Mouse (Mus musculus) frontal cortex, adult 2 months (tissue): ENCODE results near the gene Upk1b. TPM values are rescaled to one million over a fixed set of nuclear protein-coding genes. Genes with fewer than 3 reads are reported as not detected.

Experiments
- DNase-seq, 2 experiments: peaks; one replicate each; pipeline ENCODE4 v3.0.0; 2022; ENCODE audit warnings: low spot score in 1 of 2; ENCODE audit errors: extremely low spot score in 1 of 2
- polyA plus RNA-seq: library from polyadenylated mRNA; depleted of rRNA; stranded (reverse); fragments of >200 nt; gene quantifications from 2 replicates; pipeline ENCODE4 v1.2.3, GENCODE M21; 2012

Gene Upk1b
- polyA plus RNA-seq, 1 experiment: 2.9 TPM

GRCm38 (mm10) chr16:38763508-38763907 lies 36.6 kb downstream of the Upk1b start:
- DNase-seq: no peak

- no peak for DNase-seq
These were observed 37.7 kb downstream of the Upk1b start for GRCm38 (mm10) chr16:38762401-38762800.

- DNase-seq: no peak
These were observed 38.2 kb downstream of the Upk1b start for GRCm38 (mm10) chr16:38761972-38762371.

GRCm38 (mm10) chr16:38760834-38761375 lies 39.2 kb downstream of the Upk1b start:
- no peak for DNase-seq

GRCm38 (mm10) chr16:38760239-38760638 lies 39.9 kb downstream of the Upk1b start:
- no peak for DNase-seq

- no peak for DNase-seq
These were observed 41.8 kb downstream of the Upk1b start for GRCm38 (mm10) chr16:38758104-38758861.

- DNase-seq: no peak
These were observed 42.5 kb downstream of the Upk1b start for GRCm38 (mm10) chr16:38757626-38758025.

GRCm38 (mm10) chr16:38756572-38756971 lies 43.6 kb downstream of the Upk1b start:
- DNase-seq: no peak

- no peak for DNase-seq
These were observed 44.0 kb downstream of the Upk1b start for GRCm38 (mm10) chr16:38756177-38756503.

GRCm38 (mm10) chr16:38755452-38756176 lies 44.5 kb downstream of the Upk1b start:
- DNase-seq: no peak

- no peak for DNase-seq
These were observed 46.5 kb downstream of the Upk1b start for GRCm38 (mm10) chr16:38753631-38754030.

GRCm38 (mm10) chr16:38750803-38751202 lies 49.3 kb downstream of the Upk1b start:
- no peak for DNase-seq

- no peak for DNase-seq
These were observed 56.0 kb downstream of the Upk1b start for GRCm38 (mm10) chr16:38743941-38744673.

GRCm38 (mm10) chr16:38742659-38743131 lies 57.4 kb downstream of the Upk1b start:
- DNase-seq: peak in 1 of 2 experiments; percentile 50

- peak; percentile 57 to 84 for DNase-seq
These were observed 57.9 kb downstream of the Upk1b start, which contains the start of gene B4galt4 for GRCm38 (mm10) chr16:38742113-38742658. TSS of gene B4galt4 (plus strand) at chr16:38742264.

- no peak for DNase-seq
These were observed 58.8 kb downstream of the Upk1b start for GRCm38 (mm10) chr16:38741204-38741903.

GRCm38 (mm10) chr16:38730921-38731320 lies 69.2 kb downstream of the Upk1b start:
- no peak for DNase-seq

- peak in 1 of 2 experiments; percentile 80 for DNase-seq
These were observed 70.4 kb downstream of the Upk1b start for GRCm38 (mm10) chr16:38729610-38730288.

GRCm38 (mm10) chr16:38729139-38729538 lies 71.0 kb downstream of the Upk1b start:
- DNase-seq: no peak
